In genomic region chr16:90621761-90622411, GRCm38 (mm10) we compare ENCODE assay signal across 8 mouse cellular contexts.
DNase-seq lines count a peak whose midpoint lies in the region.

No protein-coding gene starts in this region.

- DNase-seq in kidney, postnatal 10 days, result peak; percentile 21
- DNase-seq in kidney, adult 9 months, result no peak
- DNase-seq in cerebellum, postnatal 14 days, result peak; percentile 39 to 49
- DNase-seq in frontal cortex, postnatal 14 days (ENCODE audit: low spot score in 2 of 2), result peak; percentile 64 to 74
- DNase-seq in left cerebral cortex, adult 11 months (ENCODE audit: low spot score), result peak; percentile 67
- DNase-seq in right cerebral cortex, postnatal 10 days (ENCODE audit: low spot score in 2 of 2), result peak; percentile 84 to 91
- DNase-seq in ovary, postnatal 14 days (ENCODE audit: low spot score), result no peak
- DNase-seq in kidney, adult 18-20 months, result no peak

Comparison
In these comparisons a context has a peak if more than half of its experiments do, and no peak if none do; other contexts are left out.
1. DNase-seq: peak in kidney, postnatal 10 days (single experiment), cerebellum, postnatal 14 days (2 of 2), frontal cortex, postnatal 14 days (2 of 2), left cerebral cortex, adult 11 months (single experiment) and right cerebral cortex, postnatal 10 days (2 of 2); none in kidney, adult 9 months (single experiment), ovary, postnatal 14 days (single experiment) and kidney, adult 18-20 months (single experiment).